Mouse (Mus musculus) hindbrain, embryonic 13.5 days (tissue): ENCODE measurements around the gene Frs2. TPM values are rescaled to one million over a fixed set of nuclear protein-coding genes. Genes with fewer than 3 reads are reported as not detected.
"Not testable (repeated sequence)": the region's sequence is repeated elsewhere in the genome, so short reads cannot be mapped to it uniquely, and the experiment has no call there.

Source experiments
- ATAC-seq: fragments of 200-750 bp; cut with Nextera tagmentation; 2 replicates; pipeline ENCODE4 v1.8.0; 2017; ENCODE audit warnings: moderate TSS enrichment; ENCODE audit not compliant: low FRiP score
- H3K27ac ChIP-seq: fragments of 300-500 bp; sonication (generic); 2 replicates; pipeline ENCODE4 v1.5.1; 2015; ENCODE audit warnings: inconsistent platforms, mild to moderate bottlenecking, moderate library complexity
- H3K27me3 ChIP-seq: fragments of 300-500 bp; sonication (generic); 2 replicates; pipeline ENCODE4 v1.6.1; 2015; ENCODE audit warnings: mild to moderate bottlenecking, inconsistent platforms
- H3K36me3 ChIP-seq: fragments of 300-500 bp; sonication (generic); 2 replicates; pipeline ENCODE4 v1.6.1; 2015; ENCODE audit warnings: mild to moderate bottlenecking, inconsistent platforms
- H3K4me1 ChIP-seq: fragments of 300-500 bp; sonication (generic); replicated peaks from 2 replicates; pipeline ENCODE4 v1.6.1; 2015; ENCODE audit warnings: inconsistent platforms
- H3K4me2 ChIP-seq: fragments of 300-500 bp; sonication (generic); 2 replicates; pipeline ENCODE4 v1.6.1; 2015; ENCODE audit warnings: inconsistent platforms, mild to moderate bottlenecking, moderate library complexity
- H3K4me3 ChIP-seq: fragments of 300-500 bp; sonication (generic); 2 replicates; pipeline ENCODE4 v1.5.1; 2015; ENCODE audit warnings: mild to moderate bottlenecking, inconsistent platforms
- H3K9ac ChIP-seq: fragments of 300-500 bp; sonication (generic); 2 replicates; pipeline ENCODE4 v1.6.1; 2015; ENCODE audit warnings: mild to moderate bottlenecking, inconsistent platforms
- H3K9me3 ChIP-seq: fragments of 300-500 bp; sonication (generic); 2 replicates; pipeline ENCODE4 v1.6.1; 2016; ENCODE audit warnings: inconsistent platforms
- whole genome bisulfite sequencing: fragments of 180-500 bp; shearing (Covaris S2); methylation state at CpG from one replicate; pipeline ENCODE4 v1.1.7; 2015; 5-methylcytosine and 5-hydroxymethylcytosine counted together
- polyA plus RNA-seq: library from polyadenylated mRNA; unstranded; fragments of >200 nt; fragmentation: Nextera tagmentation; extraction: Ambion mirVana; gene quantifications from 2 replicates; pipeline ENCODE4 v1.2.1, GENCODE M21; 2015

The Frs2 gene
- polyA plus RNA-seq, 1 experiment from 2014 or later = 18.6 TPM

- H3K36me3 ChIP-seq = no peaks in the 10 kb centered on the region
- no peak overlapping the region for H3K9ac ChIP-seq
- no peaks in the 10 kb centered on the region for H3K27me3 ChIP-seq
- peaks cover 34% of the 10 kb centered on the region for H3K4me1 ChIP-seq
- H3K4me2 ChIP-seq = no peak overlapping the region
- H3K9me3 ChIP-seq = no peaks in the 10 kb centered on the region
- no peak overlapping the region for H3K27ac ChIP-seq
- 84% methylated on average over 4 of the region's 4 CpGs for WGBS
- ATAC-seq = no peak
- no peak overlapping the region for H3K4me3 ChIP-seq
These were observed 4.3 kb downstream of the Frs2 start for GRCm38 (mm10) chr10:117144071-117144470.

DNA sequence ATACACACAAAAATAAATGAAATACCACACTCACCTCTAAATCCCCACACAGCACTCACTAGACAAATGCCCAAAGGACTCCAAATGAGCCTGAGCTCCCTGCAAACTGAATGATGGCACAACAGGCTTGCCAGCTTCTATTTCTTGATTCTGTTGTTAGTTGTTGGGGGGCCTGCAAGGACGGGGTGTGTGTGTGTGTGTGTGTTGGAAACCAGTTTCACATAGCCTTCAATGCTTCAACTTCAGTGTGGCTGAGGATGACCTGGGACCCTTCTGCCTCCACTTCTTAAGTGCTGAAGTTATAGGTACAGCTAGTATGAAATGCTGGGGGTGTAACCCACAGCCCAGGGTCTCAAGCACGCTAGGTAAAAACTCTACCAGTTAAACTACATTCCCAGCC is 5.0 kb downstream of the Frs2 start:
- ATAC-seq = no peak
- Histone ChIP-seq H3K27me3 (no peaks in the 10 kb centered on the region), H3K9ac (no peak overlapping the region), H3K4me2 (no peak overlapping the region), H3K9me3 (no peaks in the 10 kb centered on the region), H3K36me3 (no peaks in the 10 kb centered on the region), H3K4me3 (no peak overlapping the region), H3K4me1 (peaks cover 30% of the 10 kb centered on the region), H3K27ac (no peak overlapping the region)
- WGBS = 93% methylated on average over 2 of the region's 2 CpGs

DNA sequence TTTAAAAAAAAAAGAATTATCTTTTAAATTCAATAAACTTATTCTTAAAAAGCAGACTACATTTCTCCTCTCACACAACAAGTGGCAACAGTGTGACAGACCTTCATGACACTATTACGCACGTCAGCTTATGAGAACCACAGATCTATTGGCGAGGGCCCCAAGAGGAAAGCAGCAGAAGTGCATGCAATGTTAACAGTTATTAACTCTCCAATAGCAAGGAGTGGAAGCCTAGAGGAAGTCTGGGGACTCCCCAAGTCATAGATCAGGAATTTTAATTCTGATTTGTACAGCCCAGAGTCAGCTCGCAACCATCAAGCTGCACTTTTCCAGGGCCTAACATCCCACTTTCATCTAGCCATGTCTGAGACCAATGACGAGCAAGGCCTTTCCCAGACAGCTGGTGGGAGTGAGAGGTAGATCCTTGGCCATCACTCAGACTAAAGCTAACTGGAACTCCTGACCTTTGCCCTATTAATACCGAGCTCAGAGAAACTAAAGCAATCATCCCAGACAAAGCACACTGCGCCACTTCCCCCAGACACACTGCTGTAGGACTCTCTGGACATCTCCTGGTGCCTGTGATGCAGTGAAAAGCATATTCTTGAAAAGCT is 6.3 kb downstream of the Frs2 start:
- ATAC-seq = no peak
- H3K4me2 ChIP-seq = no peak overlapping the region
- H3K27ac ChIP-seq = no peak overlapping the region
- H3K4me3 ChIP-seq = no peak overlapping the region
- H3K4me1 ChIP-seq = peaks cover 27% of the 10 kb centered on the region
- WGBS = 69% methylated on average over 7 of the region's 7 CpGs
- no peaks in the 10 kb centered on the region for H3K36me3 ChIP-seq
- no peaks in the 10 kb centered on the region for H3K9me3 ChIP-seq
- H3K9ac ChIP-seq = no peak overlapping the region
- H3K27me3 ChIP-seq = no peaks in the 10 kb centered on the region

GRCm38 (mm10) chr10:117131506-117131905 is 16.8 kb downstream of the Frs2 start:
- not testable (repeated sequence) for H3K4me3 ChIP-seq, H3K9me3 ChIP-seq, H3K4me1 ChIP-seq, H3K27me3 ChIP-seq, H3K27ac ChIP-seq, H3K36me3 ChIP-seq, H3K9ac ChIP-seq, ATAC-seq, H3K4me2 ChIP-seq
- WGBS = 92% methylated on average over 5 of the region's 5 CpGs

GRCm38 (mm10) chr10:117130037-117130436 is 18.3 kb downstream of the Frs2 start:
- WGBS = 94% methylated on average over 6 of the region's 6 CpGs
- Histone ChIP-seq H3K36me3 (peaks cover 4% of the 10 kb centered on the region; the same call in 1 of the 2 replicates), H3K4me1 (peaks cover 15% of the 10 kb centered on the region), H3K9me3 (no peaks in the 10 kb centered on the region), H3K4me3 (no peak overlapping the region), H3K27ac (no peak overlapping the region), H3K27me3 (no peaks in the 10 kb centered on the region), H3K9ac (no peak overlapping the region), H3K4me2 (no peak overlapping the region)
- no peak for ATAC-seq

GRCm38 (mm10) chr10:117128693-117129092 is 19.6 kb downstream of the Frs2 start:
- Histone ChIP-seq H3K4me2 (no peak overlapping the region), H3K27me3 (no peaks in the 10 kb centered on the region), H3K9me3 (no peaks in the 10 kb centered on the region), H3K4me1 (peaks cover 15% of the 10 kb centered on the region), H3K4me3 (no peak overlapping the region), H3K36me3 (peaks cover 4% of the 10 kb centered on the region; the same call in 1 of the 2 replicates), H3K9ac (no peak overlapping the region), H3K27ac (no peak overlapping the region)
- ATAC-seq = no peak
- 92% methylated on average over 2 of the region's 2 CpGs for WGBS

DNA sequence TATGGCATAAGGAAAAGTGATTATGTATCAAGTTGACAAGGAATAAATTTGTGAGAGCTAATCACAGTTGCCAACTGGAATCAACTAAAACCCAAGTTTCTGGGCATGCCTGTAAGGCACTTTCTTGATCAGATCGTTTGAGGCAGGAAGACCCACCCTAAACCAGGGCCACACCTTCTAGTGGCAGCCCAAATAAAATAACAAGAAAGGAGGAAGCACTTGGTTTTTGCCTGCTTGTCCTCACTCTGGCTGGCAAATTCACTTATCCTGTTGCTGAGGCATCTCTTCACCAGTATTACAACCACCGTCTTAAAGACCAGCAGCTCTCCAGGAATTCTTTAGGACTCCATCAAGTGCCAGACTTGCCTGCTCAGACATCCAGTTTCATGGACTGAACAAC is 20.9 kb downstream of the Frs2 start:
- 84% methylated on average over 2 of the region's 2 CpGs for WGBS

GRCm38 (mm10) chr10:117126719-117127118 is 21.6 kb downstream of the Frs2 start:
- WGBS = 97% methylated on average over 1 of the region's 1 CpGs
- Histone ChIP-seq H3K4me2 (no peak overlapping the region), H3K27ac (no peak overlapping the region), H3K9ac (0 out of 2 replicates have a peak overlapping the region, but pooled peaks have one; percentile 39), H3K4me3 (no peak overlapping the region), H3K27me3 (no peaks in the 10 kb centered on the region), H3K36me3 (no peaks in the 10 kb centered on the region), H3K9me3 (no peaks in the 10 kb centered on the region), H3K4me1 (peaks cover 15% of the 10 kb centered on the region)
- ATAC-seq = no peak

More for the DNA sequence above, 20.9 kb downstream of the Frs2 start:
- Histone ChIP-seq H3K9ac (no peak overlapping the region), H3K27ac (no peak overlapping the region), H3K9me3 (no peaks in the 10 kb centered on the region), H3K4me2 (no peak overlapping the region), H3K27me3 (no peaks in the 10 kb centered on the region), H3K4me1 (peaks cover 15% of the 10 kb centered on the region), H3K4me3 (no peak overlapping the region), H3K36me3 (peaks cover 4% of the 10 kb centered on the region; the same call in 1 of the 2 replicates)
- ATAC-seq = no peak

- H3K4me1 ChIP-seq = peaks cover 15% of the 10 kb centered on the region
- no peak overlapping the region for H3K4me3 ChIP-seq
- H3K9ac ChIP-seq = no peak overlapping the region
- H3K9me3 ChIP-seq = no peaks in the 10 kb centered on the region
- H3K4me2 ChIP-seq = no peak overlapping the region
- no peak overlapping the region for H3K27ac ChIP-seq
- no peaks in the 10 kb centered on the region for H3K27me3 ChIP-seq
- ATAC-seq = no peak
- WGBS = 61% methylated on average over 4 of the region's 4 CpGs
- H3K36me3 ChIP-seq = no peaks in the 10 kb centered on the region
These were observed 22.1 kb downstream of the Frs2 start for GRCm38 (mm10) chr10:117126233-117126632.

GRCm38 (mm10) chr10:117121448-117121847 is 26.9 kb downstream of the Frs2 start:
- H3K4me2 ChIP-seq = no peak overlapping the region
- no peak for ATAC-seq

GRCm38 (mm10) chr10:117120051-117120666 is 28.2 kb downstream of the Frs2 start:
- Histone ChIP-seq H3K4me3 (no peak overlapping the region), H3K4me1 (0 out of 2 replicates have a peak, but pooled peaks cover 3% of the 10 kb centered on the region), H3K36me3 (no peaks in the 10 kb centered on the region), H3K4me2 (no peak overlapping the region), H3K9ac (no peak overlapping the region), H3K9me3 (no peaks in the 10 kb centered on the region), H3K27ac (no peak overlapping the region), H3K27me3 (no peaks in the 10 kb centered on the region)
- 96% methylated on average over 7 of the region's 7 CpGs for WGBS
- no peak for ATAC-seq

More at GRCm38 (mm10) chr10:117121448-117121847, 26.9 kb downstream of the Frs2 start:
- Histone ChIP-seq H3K9me3 (no peaks in the 10 kb centered on the region), H3K4me3 (no peak overlapping the region), H3K9ac (no peak overlapping the region), H3K36me3 (no peaks in the 10 kb centered on the region), H3K4me1 (peaks cover 14% of the 10 kb centered on the region), H3K27ac (no peak overlapping the region), H3K27me3 (no peaks in the 10 kb centered on the region)
- WGBS = 94% methylated on average over 3 of the region's 3 CpGs

GRCm38 (mm10) chr10:117119531-117119930 is 28.8 kb downstream of the Frs2 start:
- Histone ChIP-seq H3K27ac (no peak overlapping the region), H3K4me1 (peaks cover 7% of the 10 kb centered on the region; the same call in 1 of the 2 replicates), H3K9ac (no peak overlapping the region), H3K9me3 (no peaks in the 10 kb centered on the region), H3K4me2 (no peak overlapping the region), H3K4me3 (no peak overlapping the region), H3K36me3 (no peaks in the 10 kb centered on the region), H3K27me3 (no peaks in the 10 kb centered on the region)
- ATAC-seq = no peak
- WGBS = 84% methylated on average over 11 of the region's 11 CpGs

- WGBS = 83% methylated on average over 7 of the region's 7 CpGs
- Histone ChIP-seq H3K4me2 (no peak overlapping the region), H3K36me3 (no peaks in the 10 kb centered on the region), H3K27ac (no peak overlapping the region), H3K9ac (no peak overlapping the region), H3K4me3 (no peak overlapping the region), H3K27me3 (no peaks in the 10 kb centered on the region), H3K9me3 (no peaks in the 10 kb centered on the region), H3K4me1 (peaks cover 9% of the 10 kb centered on the region; the same call in 1 of the 2 replicates)
- ATAC-seq = no peak
These were observed 29.9 kb downstream of the Frs2 start for GRCm38 (mm10) chr10:117118421-117118831.
